Mouse (Mus musculus): ENCODE data around the gene Rbck1. TPM values are rescaled to one million over a fixed set of nuclear protein-coding genes. Genes with fewer than 3 reads are reported as not detected.

Gene Rbck1
- polyA plus RNA-seq, 1 experiment from 2014 or later, result 104 TPM

DNA sequence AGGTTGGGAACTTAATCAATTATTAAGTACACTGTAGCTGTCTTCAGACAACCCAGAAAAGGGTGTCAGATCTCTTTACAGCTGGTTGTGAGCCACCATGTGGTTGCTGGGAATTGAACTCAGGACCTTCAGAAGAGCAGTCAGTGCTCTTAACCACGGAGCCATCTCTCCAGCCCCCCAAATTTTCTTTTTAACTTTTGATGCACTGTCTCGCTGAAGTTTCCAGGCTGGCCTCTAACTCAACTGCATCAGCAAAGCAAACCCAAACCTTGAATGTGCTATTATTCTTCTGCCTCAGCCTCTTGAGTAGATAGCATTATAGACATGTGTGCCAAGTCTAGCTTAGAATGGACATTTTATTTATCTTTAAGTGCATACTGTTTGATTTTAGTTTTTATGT is 15.3 kb upstream of the Rbck1 start:
- Histone ChIP-seq H3K27ac (ENCODE audit: low read depth, low read length) (peak overlapping the region; percentile 92), H3K9me3 (ENCODE audit: control insufficient read depth, low read length) (no peaks in the 10 kb centered on the region), H3K4me3 (ENCODE audit: low read depth, low read length) (no peak overlapping the region), H3K9ac (ENCODE audit: low read depth, low read length) (peak overlapping the region; percentile 44; the same call in 1 of the 2 replicates), H3K4me2 (no peak overlapping the region), H3K4me1 (replicated peaks; ENCODE audit: control insufficient read depth, insufficient read depth, low read length) (peaks cover 42% of the 10 kb centered on the region), H3K27me3 (replicated peaks; ENCODE audit: control insufficient read depth, insufficient read depth, low read length) (no peaks in the 10 kb centered on the region), H3K36me3 (ENCODE audit: control insufficient read depth, insufficient read depth, low read length) (no peaks in the 10 kb centered on the region)
- ATAC-seq (replicated peaks; ENCODE audit: low FRiP score) (no peak), DNase-seq (ENCODE audit: low spot score) (no peak)
- 72% methylated on average over 2 of the region's 2 CpGs for WGBS

DNA sequence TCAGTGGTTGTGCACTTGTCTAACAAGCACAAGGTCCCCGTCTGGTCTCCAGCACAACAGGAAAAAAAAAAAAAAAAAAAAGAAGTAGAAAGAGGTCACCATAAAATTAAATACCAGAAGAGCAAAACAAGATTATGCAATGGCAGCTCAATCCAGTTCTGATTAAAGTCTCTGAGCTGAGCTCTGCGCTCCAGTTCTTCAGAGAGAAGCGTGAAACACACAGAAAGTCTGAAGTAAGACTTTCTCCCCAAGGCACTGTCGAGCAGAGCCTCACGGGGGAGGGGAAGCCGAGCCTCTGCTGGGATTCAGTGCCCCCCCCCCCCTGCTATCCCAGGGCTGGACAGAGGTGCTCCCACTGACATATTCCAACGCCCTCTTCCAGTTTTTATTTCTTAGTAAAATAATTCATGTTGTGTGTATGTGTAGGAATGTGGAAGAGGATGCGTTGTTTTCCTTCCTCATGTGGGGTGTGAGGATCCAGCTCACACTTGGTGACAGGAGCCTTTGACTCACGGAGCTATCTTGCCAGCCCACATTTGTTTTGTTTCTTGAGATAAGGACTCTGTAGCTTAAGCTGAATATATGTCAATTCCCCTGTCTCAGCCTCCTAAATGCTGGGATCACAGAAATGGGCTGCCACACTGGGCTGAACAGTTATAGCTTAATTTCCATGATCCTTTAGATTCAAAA is 14.5 kb upstream of the Rbck1 start:
- 23% methylated on average over 9 of the region's 9 CpGs for WGBS
- no peak overlapping the region for H3K4me3 ChIP-seq (ENCODE audit: low read depth, low read length)
- peak overlapping the region; percentile 23 for H3K4me2 ChIP-seq
- H3K27ac ChIP-seq (ENCODE audit: low read depth, low read length), result peak overlapping the region; percentile 92
- ATAC-seq (replicated peaks; ENCODE audit: low FRiP score) (peak; percentile 83), DNase-seq (ENCODE audit: low spot score) (peak; percentile 51)
- no peaks in the 10 kb centered on the region for H3K27me3 ChIP-seq (replicated peaks; ENCODE audit: control insufficient read depth, insufficient read depth, low read length)
- peak overlapping the region; percentile 44 for H3K9ac ChIP-seq (ENCODE audit: low read depth, low read length)
- H3K4me1 ChIP-seq (replicated peaks; ENCODE audit: control insufficient read depth, insufficient read depth, low read length), result peaks cover 45% of the 10 kb centered on the region
- no peaks in the 10 kb centered on the region for H3K9me3 ChIP-seq (ENCODE audit: control insufficient read depth, low read length)
- no peaks in the 10 kb centered on the region for H3K36me3 ChIP-seq (ENCODE audit: control insufficient read depth, insufficient read depth, low read length)

DNA sequence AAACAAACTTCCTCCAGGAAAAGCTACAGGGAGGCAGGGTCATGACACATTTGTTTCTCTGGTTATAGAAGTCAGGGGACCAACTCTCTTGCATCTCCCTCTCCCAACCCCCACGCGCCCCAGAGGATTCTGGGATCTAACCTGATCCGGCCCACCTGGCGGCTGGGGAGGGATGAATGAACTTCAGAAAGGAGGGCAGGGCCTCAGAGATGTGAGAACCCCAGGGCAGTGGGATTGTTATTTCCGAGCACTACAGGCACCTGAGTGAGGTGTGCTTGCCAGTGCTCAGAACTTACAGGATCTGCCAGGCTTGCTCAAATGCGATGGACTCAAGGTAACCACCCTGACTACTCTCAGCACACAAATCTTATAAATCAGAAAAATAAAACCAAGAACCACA is 12.9 kb upstream of the Rbck1 start:
- Histone ChIP-seq H3K4me1 (replicated peaks; ENCODE audit: control insufficient read depth, insufficient read depth, low read length) (peaks cover 40% of the 10 kb centered on the region), H3K9me3 (ENCODE audit: control insufficient read depth, low read length) (no peaks in the 10 kb centered on the region), H3K4me3 (ENCODE audit: low read depth, low read length) (no peak overlapping the region), H3K27me3 (replicated peaks; ENCODE audit: control insufficient read depth, insufficient read depth, low read length) (no peaks in the 10 kb centered on the region), H3K36me3 (ENCODE audit: control insufficient read depth, insufficient read depth, low read length) (no peaks in the 10 kb centered on the region), H3K27ac (ENCODE audit: low read depth, low read length) (no peak overlapping the region), H3K9ac (ENCODE audit: low read depth, low read length) (no peak overlapping the region), H3K4me2 (no peak overlapping the region)
- WGBS, result 72% methylated on average over 6 of the region's 6 CpGs
- no peak for ATAC-seq (replicated peaks; ENCODE audit: low FRiP score)
- DNase-seq (ENCODE audit: low spot score), result no peak

DNA sequence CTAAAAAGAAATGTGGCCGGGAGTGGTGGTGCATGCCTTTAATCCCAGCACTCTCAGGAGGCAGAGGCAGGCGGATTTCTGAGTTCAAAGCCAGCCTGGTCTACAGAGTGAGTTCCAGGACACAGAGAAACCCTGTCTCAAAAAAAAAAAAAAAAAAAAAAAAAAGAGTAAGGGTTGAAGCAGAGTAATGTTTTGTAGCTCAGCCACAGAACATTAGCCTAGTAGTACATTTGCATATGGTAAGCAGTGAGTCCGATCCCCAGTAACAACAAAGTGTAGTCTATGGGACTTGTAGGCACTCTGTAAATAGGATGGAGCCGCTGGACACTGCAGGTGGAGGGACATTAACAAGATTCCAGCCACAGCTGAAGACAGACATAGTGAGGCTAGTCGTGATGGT is 12.5 kb upstream of the Rbck1 start:
- DNase-seq (ENCODE audit: low spot score), result no peak
- Histone ChIP-seq H3K9ac (ENCODE audit: low read depth, low read length) (no peak overlapping the region), H3K27ac (ENCODE audit: low read depth, low read length) (0 out of 2 replicates have a peak overlapping the region, but pooled peaks have one; percentile 4), H3K9me3 (ENCODE audit: control insufficient read depth, low read length) (no peaks in the 10 kb centered on the region), H3K4me3 (ENCODE audit: low read depth, low read length) (no peak overlapping the region), H3K27me3 (replicated peaks; ENCODE audit: control insufficient read depth, insufficient read depth, low read length) (no peaks in the 10 kb centered on the region), H3K36me3 (ENCODE audit: control insufficient read depth, insufficient read depth, low read length) (no peaks in the 10 kb centered on the region), H3K4me2 (no peak overlapping the region), H3K4me1 (replicated peaks; ENCODE audit: control insufficient read depth, insufficient read depth, low read length) (peaks cover 38% of the 10 kb centered on the region)
- no peak for ATAC-seq (replicated peaks; ENCODE audit: low FRiP score)
- 64% methylated on average over 5 of the region's 5 CpGs for WGBS

DNA sequence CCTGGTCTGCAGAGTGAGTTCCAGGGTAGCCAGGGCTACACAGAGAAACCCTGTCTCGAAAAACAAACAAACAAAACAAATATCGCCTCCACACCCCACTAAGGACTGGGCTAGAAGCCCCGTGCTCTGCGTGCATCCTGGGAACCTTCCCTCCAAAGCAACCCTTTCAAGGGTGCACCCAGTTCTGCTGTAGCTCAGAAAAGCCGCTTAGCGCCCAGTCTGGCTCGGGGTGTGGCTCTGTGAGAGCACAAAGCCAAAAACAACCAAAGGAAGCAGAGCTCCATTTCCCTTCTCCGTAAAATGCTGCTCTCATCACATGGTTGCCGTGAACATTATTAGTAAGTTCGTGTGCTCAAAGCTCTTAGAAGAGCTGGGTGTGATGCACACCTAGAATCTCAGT is 11.9 kb upstream of the Rbck1 start:
- Histone ChIP-seq H3K36me3 (ENCODE audit: control insufficient read depth, insufficient read depth, low read length) (no peaks in the 10 kb centered on the region), H3K4me3 (ENCODE audit: low read depth, low read length) (peak overlapping the region; percentile 73), H3K27me3 (replicated peaks; ENCODE audit: control insufficient read depth, insufficient read depth, low read length) (no peaks in the 10 kb centered on the region), H3K4me2 (peak overlapping the region; percentile 96), H3K9ac (ENCODE audit: low read depth, low read length) (peak overlapping the region; percentile 77), H3K4me1 (replicated peaks; ENCODE audit: control insufficient read depth, insufficient read depth, low read length) (peaks cover 33% of the 10 kb centered on the region), H3K27ac (ENCODE audit: low read depth, low read length) (0 out of 2 replicates have a peak overlapping the region, but pooled peaks have one; percentile 4), H3K9me3 (ENCODE audit: control insufficient read depth, low read length) (no peaks in the 10 kb centered on the region)
- WGBS, result 18% methylated on average over 10 of the region's 10 CpGs
- no peak for ATAC-seq (replicated peaks; ENCODE audit: low FRiP score)
- peak; percentile 41 for DNase-seq (ENCODE audit: low spot score)

DNA sequence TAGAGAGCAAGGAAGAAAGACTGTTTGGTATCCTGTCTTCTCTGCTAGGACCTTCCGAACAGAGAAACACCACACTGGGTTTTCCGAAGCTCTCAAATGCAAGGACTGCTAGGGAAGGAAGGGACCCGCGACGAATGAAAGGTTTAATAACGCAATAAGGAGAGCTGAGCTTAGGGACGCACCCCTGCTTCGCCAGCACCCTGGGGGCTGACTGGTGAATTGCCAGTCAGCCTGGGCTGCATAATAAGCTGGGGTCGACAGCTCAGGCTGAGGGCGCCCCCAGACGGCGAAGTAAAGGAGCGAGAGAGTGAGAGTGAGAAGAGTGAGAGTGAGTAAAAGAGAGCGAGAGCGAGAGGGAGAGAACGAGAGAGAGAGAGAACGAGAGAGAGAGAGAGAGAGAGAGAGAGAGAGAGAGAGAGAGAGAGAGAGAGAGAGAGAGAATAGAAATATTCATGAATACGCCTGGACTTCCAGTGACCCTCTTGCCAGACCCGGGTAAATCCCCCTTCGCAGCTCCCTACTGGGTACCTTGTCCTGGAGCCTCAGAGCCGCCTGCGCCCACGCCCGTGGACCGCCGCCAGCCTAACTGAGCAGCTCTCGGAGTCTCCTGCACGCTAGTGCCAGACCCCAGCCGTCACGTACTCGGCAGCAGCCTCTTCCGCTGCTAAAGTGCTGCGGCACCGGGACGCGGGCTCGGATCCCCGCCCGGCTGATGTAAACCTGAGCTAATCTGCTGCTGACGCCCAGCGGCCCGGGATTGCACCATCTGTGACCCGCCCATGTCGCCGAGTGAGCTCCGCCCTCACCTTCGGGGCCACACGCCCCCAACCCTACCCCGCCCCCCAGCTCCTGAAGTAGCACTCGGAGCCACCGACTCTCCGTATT is 11.1 kb upstream of the Rbck1 start, which contains the start of gene Trib3:
Trib3 (minus strand) TSS at position 704 of the 885 bp plus-strand sequence.
- Histone ChIP-seq H3K27me3 (replicated peaks; ENCODE audit: control insufficient read depth, insufficient read depth, low read length) (no peaks in the 10 kb centered on the region), H3K4me2 (peak within 1 kb of the TSS; percentile 96), H3K9ac (ENCODE audit: low read depth, low read length) (peak within 1 kb of the TSS; percentile 77), H3K9me3 (ENCODE audit: control insufficient read depth, low read length) (no peaks in the 10 kb centered on the region), H3K36me3 (ENCODE audit: control insufficient read depth, insufficient read depth, low read length) (no peaks in the 10 kb centered on the region), H3K4me3 (ENCODE audit: low read depth, low read length) (peak within 1 kb of the TSS; percentile 73), H3K4me1 (replicated peaks; ENCODE audit: control insufficient read depth, insufficient read depth, low read length) (peaks cover 29% of the 10 kb centered on the region), H3K27ac (ENCODE audit: low read depth, low read length) (peak within 1 kb of the TSS; percentile 74)
- ATAC-seq (replicated peaks; ENCODE audit: low FRiP score) (peak; percentile 81), DNase-seq (ENCODE audit: low spot score) (peak; percentile 86)
- under 1% methylated on average over 52 of the region's 52 CpGs for WGBS

DNA sequence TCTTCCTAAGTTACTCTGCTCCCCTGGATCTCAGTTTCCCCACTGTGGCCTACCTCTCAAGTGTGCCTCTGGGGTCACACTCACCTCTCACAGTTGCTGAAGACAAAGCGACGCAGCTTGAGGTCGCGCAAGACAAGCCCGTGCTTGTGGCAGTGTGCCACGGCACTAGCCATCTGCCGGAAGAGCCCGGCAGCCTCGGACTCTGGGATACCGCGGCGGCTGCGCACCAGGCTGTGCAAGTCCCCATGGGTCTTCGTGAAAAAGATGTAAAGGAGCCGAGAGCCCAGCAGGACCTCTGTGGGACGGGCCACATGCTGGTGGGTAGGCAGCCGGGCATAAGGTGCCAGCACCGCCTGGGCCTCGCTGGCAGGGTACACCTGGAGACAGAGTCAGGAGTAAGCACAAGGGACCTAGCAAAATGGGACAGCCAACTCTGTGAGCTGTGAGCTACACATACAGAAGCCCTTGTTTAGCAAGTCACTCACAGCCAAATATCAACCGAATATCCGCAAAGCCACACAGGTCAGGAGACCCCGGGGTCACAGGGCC is 7.3 kb upstream of the Rbck1 start:
- 90% methylated on average over 22 of the region's 22 CpGs for WGBS
- Histone ChIP-seq H3K9me3 (ENCODE audit: control insufficient read depth, low read length) (no peaks in the 10 kb centered on the region), H3K4me3 (ENCODE audit: low read depth, low read length) (no peak overlapping the region), H3K27me3 (replicated peaks; ENCODE audit: control insufficient read depth, insufficient read depth, low read length) (no peaks in the 10 kb centered on the region), H3K4me1 (replicated peaks; ENCODE audit: control insufficient read depth, insufficient read depth, low read length) (peaks cover 17% of the 10 kb centered on the region), H3K4me2 (no peak overlapping the region), H3K9ac (ENCODE audit: low read depth, low read length) (no peak overlapping the region), H3K36me3 (ENCODE audit: control insufficient read depth, insufficient read depth, low read length) (no peaks in the 10 kb centered on the region), H3K27ac (ENCODE audit: low read depth, low read length) (no peak overlapping the region)
- ATAC-seq (replicated peaks; ENCODE audit: low FRiP score) (no peak), DNase-seq (ENCODE audit: low spot score) (no peak)

DNA sequence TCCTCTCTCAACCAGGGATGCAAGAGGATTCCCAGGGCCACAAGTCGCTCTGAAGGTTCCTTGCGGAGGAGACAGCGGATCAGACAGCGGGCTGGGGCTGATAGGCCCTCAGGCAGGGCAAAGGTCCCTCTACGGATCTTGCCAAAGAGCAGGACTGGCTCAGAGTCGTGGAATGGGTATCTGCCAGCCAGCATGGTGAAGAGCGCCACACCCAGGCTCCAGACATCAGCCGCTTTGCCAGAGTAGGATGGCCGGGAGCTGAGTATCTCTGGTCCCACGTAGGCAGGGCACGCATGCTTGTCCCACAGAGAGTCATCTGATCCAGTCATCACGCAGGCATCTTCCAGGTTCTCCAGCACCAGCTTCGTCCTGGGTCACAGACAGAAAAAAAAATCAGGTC is 5.9 kb upstream of the Rbck1 start:
- Histone ChIP-seq H3K4me1 (replicated peaks; ENCODE audit: control insufficient read depth, insufficient read depth, low read length) (peaks cover 19% of the 10 kb centered on the region), H3K4me3 (ENCODE audit: low read depth, low read length) (no peak overlapping the region), H3K9ac (ENCODE audit: low read depth, low read length) (no peak overlapping the region), H3K27ac (ENCODE audit: low read depth, low read length) (no peak overlapping the region), H3K4me2 (no peak overlapping the region), H3K27me3 (replicated peaks; ENCODE audit: control insufficient read depth, insufficient read depth, low read length) (no peaks in the 10 kb centered on the region), H3K9me3 (ENCODE audit: control insufficient read depth, low read length) (no peaks in the 10 kb centered on the region), H3K36me3 (ENCODE audit: control insufficient read depth, insufficient read depth, low read length) (no peaks in the 10 kb centered on the region)
- no peak for ATAC-seq (replicated peaks; ENCODE audit: low FRiP score)
- no peak for DNase-seq (ENCODE audit: low spot score)
- WGBS, result 80% methylated on average over 13 of the region's 13 CpGs
